Mouse (Mus musculus): Measurements from ENCODE around the gene Cntn1.
"Not testable (repeated sequence)": the region's sequence is repeated elsewhere in the genome, so short reads cannot be mapped to it uniquely, and the experiment has no call there.

Cntn1 gene

GRCm38 (mm10) chr15:92268741-92269322 lies 217.9 kb downstream of the Cntn1 start:
- no peak for DNase-seq (ENCODE audit: low spot score)

GRCm38 (mm10) chr15:92271801-92272365 lies 220.9 kb downstream of the Cntn1 start:
- no peak for DNase-seq (ENCODE audit: low spot score)

- DNase-seq (ENCODE audit: low spot score): no peak
These were observed 225.9 kb downstream of the Cntn1 start for GRCm38 (mm10) chr15:92276826-92277225.

GRCm38 (mm10) chr15:92277984-92278383 lies 227.0 kb downstream of the Cntn1 start:
- DNase-seq (ENCODE audit: low spot score): no peak

GRCm38 (mm10) chr15:92280966-92281365 lies 230.0 kb downstream of the Cntn1 start:
- no peak for DNase-seq (ENCODE audit: low spot score)

- no peak for DNase-seq (ENCODE audit: low spot score)
These were observed 236.7 kb downstream of the Cntn1 start for GRCm38 (mm10) chr15:92287616-92288015.

GRCm38 (mm10) chr15:92296479-92296878 lies 245.5 kb downstream of the Cntn1 start:
- DNase-seq (ENCODE audit: low spot score): no peak

- no peak for DNase-seq (ENCODE audit: low spot score)
These were observed 251.8 kb downstream of the Cntn1 start for GRCm38 (mm10) chr15:92302796-92303195.

- no peak for DNase-seq (ENCODE audit: low spot score)
These were observed 253.3 kb downstream of the Cntn1 start for GRCm38 (mm10) chr15:92304221-92304620.

- no peak for DNase-seq (ENCODE audit: low spot score)
These were observed 271.0 kb downstream of the Cntn1 start for GRCm38 (mm10) chr15:92321959-92322358.

GRCm38 (mm10) chr15:92327111-92327510 lies 276.1 kb downstream of the Cntn1 start:
- no peak for DNase-seq (ENCODE audit: low spot score)

- no peak for DNase-seq (ENCODE audit: low spot score)
These were observed 289.3 kb downstream of the Cntn1 start for GRCm38 (mm10) chr15:92340253-92340652.

- DNase-seq (ENCODE audit: low spot score): no peak
These were observed 290.5 kb downstream of the Cntn1 start for GRCm38 (mm10) chr15:92341424-92341823.

GRCm38 (mm10) chr15:92344136-92344869 lies 293.3 kb downstream of the Cntn1 start:
- no peak for DNase-seq (ENCODE audit: low spot score)

GRCm38 (mm10) chr15:92347426-92347825 lies 296.5 kb downstream of the Cntn1 start:
- DNase-seq (ENCODE audit: low spot score): no peak

- DNase-seq (ENCODE audit: low spot score): no peak
These were observed 296.9 kb downstream of the Cntn1 start for GRCm38 (mm10) chr15:92347902-92348301.

- DNase-seq (ENCODE audit: low spot score): not testable (repeated sequence)
These were observed 297.5 kb downstream of the Cntn1 start for GRCm38 (mm10) chr15:92348453-92348852.

GRCm38 (mm10) chr15:92364153-92364552 lies 313.2 kb downstream of the Cntn1 start:
- DNase-seq (ENCODE audit: low spot score): no peak

- no peak for DNase-seq (ENCODE audit: low spot score)
These were observed 313.6 kb downstream of the Cntn1 start for GRCm38 (mm10) chr15:92364592-92364991.
